Mouse (Mus musculus): Measurements from ENCODE around the gene Psmb11.

The Psmb11 gene

GRCm38 (mm10) chr14:54640946-54641304 lies 19.7 kb downstream of the Psmb11 start, which contains the start of gene Gm17606:
Gene Gm17606, plus strand, starts transcription at chr14:54640952.
- no peak for DNase-seq (ENCODE audit: low spot score in 2 of 2)

- DNase-seq (ENCODE audit: low spot score in 2 of 2) = peak; percentile 86 to 87
These were observed 20.2 kb downstream of the Psmb11 start, which contains the start of gene Cdh24 for GRCm38 (mm10) chr14:54641305-54641969. Gene Cdh24, minus strand, starts transcription at chr14:54641364.

GRCm38 (mm10) chr14:54642224-54642944 lies 21.2 kb downstream of the Psmb11 start:
- DNase-seq (ENCODE audit: low spot score in 2 of 2) = no peak

- DNase-seq (ENCODE audit: low spot score in 2 of 2) = no peak
These were observed 21.8 kb downstream of the Psmb11 start for GRCm38 (mm10) chr14:54643011-54643410.

- no peak for DNase-seq (ENCODE audit: low spot score in 2 of 2)
These were observed 23.1 kb downstream of the Psmb11 start for GRCm38 (mm10) chr14:54644294-54644693.

GRCm38 (mm10) chr14:54646455-54646854 lies 25.2 kb downstream of the Psmb11 start:
- no peak for DNase-seq (ENCODE audit: low spot score in 2 of 2)

GRCm38 (mm10) chr14:54646898-54647636 lies 25.8 kb downstream of the Psmb11 start:
- no peak for DNase-seq (ENCODE audit: low spot score in 2 of 2)

- no peak for DNase-seq (ENCODE audit: low spot score in 2 of 2)
These were observed 26.7 kb downstream of the Psmb11 start for GRCm38 (mm10) chr14:54647900-54648299.

GRCm38 (mm10) chr14:54650621-54651454 lies 29.6 kb downstream of the Psmb11 start:
- DNase-seq (ENCODE audit: low spot score in 2 of 2) = peak; percentile 79 to 89

- DNase-seq (ENCODE audit: low spot score in 2 of 2) = no peak
These were observed 30.3 kb downstream of the Psmb11 start for GRCm38 (mm10) chr14:54651556-54651955.

- no peak for DNase-seq (ENCODE audit: low spot score in 2 of 2)
These were observed 31.6 kb downstream of the Psmb11 start for GRCm38 (mm10) chr14:54652787-54653186.

- DNase-seq (ENCODE audit: low spot score in 2 of 2) = peak; percentile 84
These were observed 32.3 kb downstream of the Psmb11 start for GRCm38 (mm10) chr14:54653496-54653895.

GRCm38 (mm10) chr14:54660009-54660408 lies 38.8 kb downstream of the Psmb11 start:
- DNase-seq (ENCODE audit: low spot score in 2 of 2) = no peak

GRCm38 (mm10) chr14:54664477-54665222 lies 43.4 kb downstream of the Psmb11 start:
- DNase-seq (ENCODE audit: low spot score in 2 of 2) = no peak

GRCm38 (mm10) chr14:54669381-54669780 lies 48.1 kb downstream of the Psmb11 start:
- peak; percentile 33 to 47 for DNase-seq (ENCODE audit: low spot score in 2 of 2)

- DNase-seq (ENCODE audit: low spot score in 2 of 2) = no peak
These were observed 53.1 kb downstream of the Psmb11 start for GRCm38 (mm10) chr14:54674317-54674716.

GRCm38 (mm10) chr14:54676290-54676689 lies 55.1 kb downstream of the Psmb11 start:
- DNase-seq (ENCODE audit: low spot score in 2 of 2) = no peak

GRCm38 (mm10) chr14:54678657-54679304 lies 57.5 kb downstream of the Psmb11 start:
- no peak for DNase-seq (ENCODE audit: low spot score in 2 of 2)
